Mouse (Mus musculus) cortical plate, adult 2 months (tissue): ENCODE measurements around the gene Nbea.

Experiments used
- CTCF ChIP-seq: fragments of 200-500 bp; IDR thresholded peaks from 2 replicates; pipeline ENCODE4 v1.5.1; 2011; ENCODE audit warnings: mild to moderate bottlenecking, control low read depth, low read length; ENCODE audit not compliant: insufficient read depth; ENCODE audit errors: extremely low read depth
- POLR2A ChIP-seq: fragments of 200-500 bp; IDR thresholded peaks from 2 replicates; pipeline ENCODE4 v1.6.1; 2011; ENCODE audit warnings: mild to moderate bottlenecking, low read length, control low read depth; ENCODE audit not compliant: insufficient read depth; ENCODE audit errors: extremely low read depth

DNA sequence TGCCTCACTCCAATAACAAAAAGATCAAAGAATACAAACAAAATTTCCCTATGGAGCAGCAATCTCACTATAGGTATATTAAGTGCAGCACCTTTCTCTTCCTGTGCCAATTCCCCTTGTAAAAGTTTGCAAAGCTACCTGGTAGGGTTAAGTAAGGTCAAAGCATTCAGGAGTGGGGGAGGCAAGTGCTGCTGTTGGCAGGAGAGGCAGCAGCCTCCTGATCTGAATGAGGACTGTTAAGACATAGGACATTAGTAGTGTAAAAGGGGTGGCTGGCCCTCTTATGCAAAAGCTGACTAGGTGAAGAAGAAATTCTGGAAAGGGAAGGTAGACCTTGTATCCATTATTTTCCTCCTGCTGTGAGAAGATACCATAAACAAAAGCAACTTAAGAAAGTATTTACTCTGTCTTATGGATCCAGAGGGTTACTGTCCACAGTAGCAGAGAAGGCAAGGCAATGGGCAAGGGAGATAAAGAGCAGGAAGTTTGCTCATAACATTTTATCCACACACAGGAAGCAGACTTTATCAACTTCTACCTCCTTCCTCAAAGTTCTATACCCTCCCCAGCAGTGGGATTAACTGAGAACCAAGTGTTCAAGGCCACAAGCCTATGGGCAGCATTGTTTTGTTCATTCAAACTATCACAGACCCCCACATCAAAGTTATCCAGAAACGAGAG, 117.0 kb downstream of the Nbea start:
- no peak for TF ChIP-seq CTCF
- no peak for TF ChIP-seq POLR2A
